Mouse (Mus musculus) liver, embryonic 16.5 days (tissue): ENCODE results near the gene Itga2. TPM values are rescaled to one million over a fixed set of nuclear protein-coding genes. Genes with fewer than 3 reads are reported as not detected.
A peak's percentile ranks its signal among the peaks of the same experiment; 100 is the strongest.

Experiments
- ATAC-seq: fragments of 200-750 bp; cut with Nextera tagmentation; 2 replicates; pipeline ENCODE4 v1.8.0; 2017; ENCODE audit warnings: low read depth, mild to moderate bottlenecking, moderate number of reproducible peaks, moderate library complexity
- H3K27ac ChIP-seq: fragments of 300-500 bp; sonication (generic); 2 replicates; pipeline ENCODE4 v1.5.1; 2014; ENCODE audit warnings: mild to moderate bottlenecking, low read length
- H3K27me3 ChIP-seq: fragments of 300-500 bp; sonication (generic); 2 replicates; pipeline ENCODE4 v1.6.1; 2014; ENCODE audit warnings: low read depth, low read length, mixed read lengths; ENCODE audit not compliant: control insufficient read depth, insufficient read depth
- H3K36me3 ChIP-seq: fragments of 300-500 bp; sonication (generic); 2 replicates; pipeline ENCODE4 v1.6.1; 2014; ENCODE audit warnings: mild to moderate bottlenecking; ENCODE audit not compliant: control insufficient read depth, insufficient read depth
- H3K4me1 ChIP-seq: fragments of 300-500 bp; sonication (generic); 2 replicates; pipeline ENCODE4 v1.6.1; 2014; ENCODE audit warnings: low read depth, low read length, mixed read lengths; ENCODE audit not compliant: control insufficient read depth
- H3K4me2 ChIP-seq: fragments of 300-500 bp; sonication (generic); 2 replicates; pipeline ENCODE4 v1.6.1; 2014; ENCODE audit warnings: low read depth, low read length, mixed read lengths
- H3K4me3 ChIP-seq: fragments of 300-500 bp; sonication (generic); 2 replicates; pipeline ENCODE4 v1.5.1; 2014; ENCODE audit warnings: low read depth, mild to moderate bottlenecking, low read length
- H3K9ac ChIP-seq: fragments of 300-500 bp; sonication (generic); 2 replicates; pipeline ENCODE4 v1.6.1; 2014; ENCODE audit warnings: low read depth, low read length
- H3K9me3 ChIP-seq: fragments of 300-500 bp; sonication (generic); replicated peaks from 2 replicates; pipeline ENCODE4 v1.6.1; 2016; ENCODE audit warnings: low read length; ENCODE audit not compliant: control insufficient read depth
- WGBS: fragments of 180-500 bp; shearing (Covaris S2); extraction: QIAGEN DNeasy Blood & Tissue Kit; methylation state at CpG from one replicate; pipeline ENCODE4 v1.1.7; 2014; ENCODE audit not compliant: insufficient replicate concordance; 5-methylcytosine and 5-hydroxymethylcytosine counted together
- polyA plus RNA-seq: library from polyadenylated mRNA; unstranded; fragments of >200 nt; fragmentation: Nextera tagmentation; extraction: Ambion mirVana; gene quantifications from 2 replicates; pipeline ENCODE4 v1.2.1, GENCODE M21; 2015

Itga2 gene
- polyA plus RNA-seq, 1 experiment from 2014 or later, result 0.99 TPM

DNA sequence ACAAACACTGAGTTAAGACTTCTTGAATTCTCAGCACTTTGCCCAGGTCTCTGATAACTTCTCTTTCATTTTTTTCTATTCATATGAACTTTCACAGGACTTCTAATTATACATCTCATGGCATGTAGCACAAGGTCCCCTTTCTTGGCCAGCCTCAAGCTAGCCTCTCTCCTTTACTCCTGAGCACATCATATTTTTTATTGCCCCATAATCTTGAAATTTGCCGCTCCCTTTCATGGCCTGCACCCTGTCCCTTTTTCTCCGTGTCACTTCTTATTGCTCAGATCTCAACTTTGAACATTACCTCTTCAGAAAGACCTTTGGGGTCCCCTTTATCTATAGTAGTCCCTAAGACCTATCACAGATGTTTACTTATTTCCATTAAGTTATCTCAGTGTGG is 109.0 kb downstream of the Itga2 start:
- no peak for ATAC-seq
- Histone ChIP-seq H3K27ac (no peak overlapping the region), H3K27me3 (no peaks in the 10 kb centered on the region), H3K4me1 (peaks cover 4% of the 10 kb centered on the region; the same call in 1 of the 2 replicates), H3K4me2 (no peak overlapping the region), H3K9ac (no peak overlapping the region), H3K9me3 (no peaks in the 10 kb centered on the region), H3K4me3 (no peak overlapping the region), H3K36me3 (peaks cover 4% of the 10 kb centered on the region)
- 82% methylated on average over 2 of the region's 2 CpGs for WGBS

GRCm38 (mm10) chr13:114818513-114818912 is 113.4 kb downstream of the Itga2 start:
- H3K9me3 ChIP-seq, result no peaks in the 10 kb centered on the region
- ATAC-seq, result peak; percentile 66
- H3K27ac ChIP-seq, result peak overlapping the region; percentile 83
- peak overlapping the region; percentile 84 for H3K4me2 ChIP-seq
- H3K9ac ChIP-seq, result peak overlapping the region; percentile 79
- H3K27me3 ChIP-seq, result no peaks in the 10 kb centered on the region
- H3K4me1 ChIP-seq, result peaks cover 4% of the 10 kb centered on the region; the same call in 1 of the 2 replicates
- 23% methylated on average over 9 of the region's 9 CpGs for WGBS
- 0 out of 2 replicates have a peak, but pooled peaks cover 2% of the 10 kb centered on the region for H3K36me3 ChIP-seq
- H3K4me3 ChIP-seq, result peak overlapping the region; percentile 78

DNA sequence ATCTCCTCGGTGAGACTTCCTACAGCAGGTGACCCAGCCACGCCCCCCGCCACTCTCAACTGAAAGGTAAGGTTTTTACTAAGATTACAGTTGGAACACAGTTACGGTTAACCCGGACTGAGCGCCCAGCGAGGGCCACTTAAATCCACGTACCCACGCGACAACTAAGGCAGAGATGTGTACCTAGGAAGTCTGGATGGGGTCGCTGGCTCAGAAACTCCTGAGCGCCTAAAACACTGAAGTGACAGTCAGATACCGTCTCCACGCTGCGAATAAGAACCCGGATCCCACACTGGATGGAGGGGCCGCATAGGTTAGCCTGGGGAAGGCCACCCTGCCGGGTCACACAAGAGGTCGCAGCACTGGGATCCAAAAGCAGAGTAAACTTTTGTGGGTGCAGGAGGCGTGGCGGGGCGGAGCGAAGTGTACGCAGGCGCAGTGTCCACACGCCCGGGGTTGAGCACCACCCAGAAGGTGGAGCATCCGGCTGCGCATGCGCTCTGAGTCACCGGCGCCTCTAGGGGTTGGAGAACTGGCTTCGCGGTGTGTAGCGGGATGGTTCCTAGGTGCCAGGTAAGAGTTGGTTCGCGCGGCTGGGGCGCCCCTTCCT is 114.0 kb downstream of the Itga2 start, which contains the start of gene Mocs2:
Gene Mocs2 (plus strand): TSS at position 486 of the 610 bp plus-strand sequence.
- Histone ChIP-seq H3K9me3 (no peaks in the 10 kb centered on the region), H3K9ac (peak within 1 kb of the TSS; percentile 79), H3K27ac (peak within 1 kb of the TSS; percentile 83), H3K4me2 (peak within 1 kb of the TSS; percentile 84), H3K36me3 (no peaks in the 10 kb centered on the region), H3K4me1 (peaks cover 4% of the 10 kb centered on the region; the same call in 1 of the 2 replicates), H3K4me3 (peak within 1 kb of the TSS; percentile 78), H3K27me3 (no peaks in the 10 kb centered on the region)
- under 1% methylated on average over 39 of the region's 39 CpGs for WGBS
- peak; percentile 98 for ATAC-seq

- no peaks in the 10 kb centered on the region for H3K27me3 ChIP-seq
- no peak overlapping the region for H3K9ac ChIP-seq
- H3K27ac ChIP-seq, result no peak overlapping the region
- no peak overlapping the region for H3K4me2 ChIP-seq
- no peak overlapping the region for H3K4me3 ChIP-seq
- H3K36me3 ChIP-seq, result no peaks in the 10 kb centered on the region
- ATAC-seq, result no peak
- no peaks in the 10 kb centered on the region for H3K4me1 ChIP-seq
- H3K9me3 ChIP-seq, result no peaks in the 10 kb centered on the region
- WGBS, result 56% methylated on average over 5 of the region's 5 CpGs
These were observed 122.2 kb downstream of the Itga2 start for GRCm38 (mm10) chr13:114809624-114810210.

- WGBS, result 69% methylated on average over 2 of the region's 2 CpGs
- no peak overlapping the region for H3K27ac ChIP-seq
- no peaks in the 10 kb centered on the region; the same call in 1 of the 2 replicates for H3K4me1 ChIP-seq
- H3K27me3 ChIP-seq, result no peaks in the 10 kb centered on the region
- no peak overlapping the region for H3K9ac ChIP-seq
- no peaks in the 10 kb centered on the region for H3K9me3 ChIP-seq
- H3K4me3 ChIP-seq, result no peak overlapping the region
- H3K36me3 ChIP-seq, result no peaks in the 10 kb centered on the region
- ATAC-seq, result no peak
- H3K4me2 ChIP-seq, result no peak overlapping the region
These were observed 128.9 kb downstream of the Itga2 start for GRCm38 (mm10) chr13:114802971-114803370.

- Histone ChIP-seq H3K36me3 (no peaks in the 10 kb centered on the region), H3K4me2 (no peak overlapping the region), H3K4me1 (no peaks in the 10 kb centered on the region; the same call in 1 of the 2 replicates), H3K27me3 (no peaks in the 10 kb centered on the region), H3K4me3 (no peak overlapping the region), H3K27ac (no peak overlapping the region), H3K9ac (no peak overlapping the region), H3K9me3 (no peaks in the 10 kb centered on the region)
- no peak for ATAC-seq
- 50% methylated on average over 3 of the region's 3 CpGs for WGBS
These were observed 130.0 kb downstream of the Itga2 start for GRCm38 (mm10) chr13:114801857-114802256.

DNA sequence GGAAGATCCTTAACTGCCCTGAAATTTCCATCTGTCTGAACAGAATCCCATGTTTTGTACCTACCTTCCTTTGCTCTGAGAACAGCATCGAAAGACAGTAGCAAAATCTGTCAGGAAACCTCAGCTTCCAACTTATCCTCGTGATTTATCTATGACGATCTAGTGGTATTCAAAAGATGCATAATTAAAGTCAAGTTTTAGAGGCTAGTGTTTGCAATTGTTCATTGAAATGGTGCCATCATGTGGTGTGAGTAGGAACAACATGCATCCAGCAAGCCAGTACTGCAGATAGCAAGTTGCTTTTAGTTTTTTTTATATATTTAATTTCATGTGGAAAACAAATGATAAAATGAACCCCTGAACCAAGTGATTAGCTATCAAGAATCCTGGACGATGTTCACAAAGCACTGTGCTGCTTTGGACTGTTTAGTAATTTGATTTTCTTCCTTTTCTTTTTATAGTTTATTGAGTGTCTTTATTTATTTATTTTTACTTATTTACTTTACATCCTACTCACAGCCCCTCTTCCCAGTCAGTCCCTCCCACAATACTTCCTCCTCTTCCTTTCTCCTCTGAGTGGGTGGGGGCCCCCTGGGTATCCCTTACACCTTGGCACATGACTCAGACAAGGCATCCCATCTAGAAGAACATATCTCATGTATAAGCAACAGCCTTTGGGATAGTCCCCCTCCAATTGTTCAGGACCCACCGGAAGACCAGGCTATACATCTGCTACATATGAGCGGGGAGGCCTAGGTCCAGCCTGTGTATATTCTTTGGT is 138.5 kb downstream of the Itga2 start:
- H3K36me3 ChIP-seq, result no peaks in the 10 kb centered on the region
- H3K27ac ChIP-seq, result no peak overlapping the region
- no peak for ATAC-seq
- no peak overlapping the region for H3K4me2 ChIP-seq
- no peaks in the 10 kb centered on the region for H3K27me3 ChIP-seq
- WGBS, result 28% methylated on average over 6 of the region's 6 CpGs
- no peaks in the 10 kb centered on the region for H3K9me3 ChIP-seq
- no peaks in the 10 kb centered on the region for H3K4me1 ChIP-seq
- H3K9ac ChIP-seq, result no peak overlapping the region
- no peak overlapping the region for H3K4me3 ChIP-seq

GRCm38 (mm10) chr13:114791511-114791910 is 140.4 kb downstream of the Itga2 start:
- no peak overlapping the region for H3K4me3 ChIP-seq
- no peak for ATAC-seq
- H3K27me3 ChIP-seq, result no peaks in the 10 kb centered on the region
- H3K27ac ChIP-seq, result no peak overlapping the region
- no peaks in the 10 kb centered on the region for H3K4me1 ChIP-seq
- H3K9ac ChIP-seq, result no peak overlapping the region
- H3K9me3 ChIP-seq, result no peaks in the 10 kb centered on the region
- H3K4me2 ChIP-seq, result no peak overlapping the region
- 51% methylated on average over 1 of the region's 1 CpGs for WGBS
- no peaks in the 10 kb centered on the region for H3K36me3 ChIP-seq
